Mouse (Mus musculus) heart, embryonic 14.5 days (tissue): Measurements from ENCODE around the gene Trove2. TPM values are rescaled to one million over a fixed set of nuclear protein-coding genes. Genes with fewer than 3 reads are reported as not detected.

ENCODE experiments used
- ATAC-seq: fragments of 200-750 bp; cut with Nextera tagmentation; 2 replicates; pipeline ENCODE4 v1.8.0; 2017; ENCODE audit warnings: low read depth, moderate TSS enrichment; ENCODE audit not compliant: insufficient number of reproducible peaks, insufficient read depth, low FRiP score
- H3K27ac ChIP-seq, 2 experiments: fragments of 200-500 bp in 1 of 2; fragments of 300-500 bp in 1 of 2; sonication (generic) in 1 of 2; replicated peaks in 1 of 2; 2 replicates each; pipeline ENCODE4 v1.5.1; 2012 to 2014; ENCODE audit warnings: low read depth in 2 of 2, low read length in 2 of 2, control low read depth in 1 of 2, mild to moderate bottlenecking in 1 of 2, mixed read lengths in 1 of 2; ENCODE audit not compliant: control insufficient read depth in 1 of 2, insufficient read depth in 1 of 2
- H3K27me3 ChIP-seq: fragments of 300-500 bp; sonication (generic); 2 replicates; pipeline ENCODE4 v1.6.1; 2014; ENCODE audit warnings: mild to moderate bottlenecking, low read length, control low read depth; ENCODE audit not compliant: control insufficient read depth, insufficient read depth
- H3K36me3 ChIP-seq: fragments of 300-500 bp; sonication (generic); 2 replicates; pipeline ENCODE4 v1.6.1; 2014; ENCODE audit warnings: mild to moderate bottlenecking, control low read depth, low read length, mixed read lengths; ENCODE audit not compliant: control insufficient read depth, insufficient read depth
- H3K4me1 ChIP-seq, 2 experiments: fragments of 200-500 bp in 1 of 2; fragments of 300-500 bp in 1 of 2; sonication (generic) in 1 of 2; 2 replicates each; pipeline ENCODE4 v1.6.1; 2012 to 2014; ENCODE audit warnings: low read length in 2 of 2, control low read depth in 1 of 2, mixed read lengths in 1 of 2; ENCODE audit not compliant: control insufficient read depth in 2 of 2, insufficient read depth in 2 of 2
- H3K4me2 ChIP-seq: fragments of 300-500 bp; sonication (generic); 2 replicates; pipeline ENCODE4 v1.6.1; 2014; ENCODE audit warnings: mild to moderate bottlenecking, low read length
- H3K4me3 ChIP-seq, 2 experiments: fragments of 200-500 bp in 1 of 2; fragments of 300-500 bp in 1 of 2; sonication (generic) in 1 of 2; 2 replicates each; pipeline ENCODE4 v1.5.1; 2012 to 2014; ENCODE audit warnings: low read length in 2 of 2, mild to moderate bottlenecking in 2 of 2, control low read depth in 1 of 2, low read depth in 1 of 2, moderate library complexity in 1 of 2; ENCODE audit not compliant: control insufficient read depth in 1 of 2, insufficient read depth in 1 of 2
- H3K9ac ChIP-seq: fragments of 300-500 bp; sonication (generic); 2 replicates; pipeline ENCODE4 v1.6.1; 2014; ENCODE audit warnings: mild to moderate bottlenecking, low read length
- H3K9me3 ChIP-seq: fragments of 300-500 bp; sonication (generic); 2 replicates; pipeline ENCODE4 v1.6.1; 2016; ENCODE audit warnings: low read length, control low read depth; ENCODE audit not compliant: control insufficient read depth
- WGBS: fragments of 180-500 bp; shearing (Covaris S2); extraction: QIAGEN DNeasy Blood & Tissue Kit; methylation state at CpG from one replicate; pipeline ENCODE4 v1.1.7; 2014; 5-methylcytosine and 5-hydroxymethylcytosine counted together
- polyA plus RNA-seq: library from polyadenylated mRNA; unstranded; fragments of >200 nt; fragmentation: Nextera tagmentation; extraction: Ambion mirVana; gene quantifications from 2 replicates; pipeline ENCODE4 v1.2.1, GENCODE M21; 2014

Trove2 gene
- polyA plus RNA-seq, 1 experiment from 2014 or later, result 16.3 TPM

DNA sequence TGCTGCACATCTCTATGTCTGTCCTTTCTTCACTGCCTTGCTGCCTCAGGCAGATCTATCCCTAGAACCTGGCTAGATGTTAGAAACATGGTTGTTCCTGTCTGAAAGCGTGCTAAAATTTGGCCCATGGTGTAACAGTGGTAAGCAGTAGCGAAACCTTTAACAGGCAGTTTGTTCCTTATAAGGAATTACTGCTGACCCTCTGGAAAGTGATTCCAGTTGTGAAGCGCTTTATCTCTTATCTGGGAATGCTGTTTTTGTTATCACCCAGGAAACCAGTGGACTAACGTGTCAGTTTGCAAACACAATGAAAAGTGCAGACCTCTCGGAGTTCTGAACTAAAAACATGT is 66.3 kb downstream of the Trove2 start:
- Histone ChIP-seq H3K4me3 (no peak overlapping the region), H3K27me3 (no peaks in the 10 kb centered on the region), H3K4me2 (no peak overlapping the region), H3K4me1 (no peaks in the 10 kb centered on the region), H3K36me3 (no peaks in the 10 kb centered on the region), H3K27ac (no peak overlapping the region), H3K9ac (no peak overlapping the region), H3K9me3 (no peaks in the 10 kb centered on the region)
- no peak for ATAC-seq
- WGBS, result 24% methylated on average over 5 of the region's 5 CpGs

DNA sequence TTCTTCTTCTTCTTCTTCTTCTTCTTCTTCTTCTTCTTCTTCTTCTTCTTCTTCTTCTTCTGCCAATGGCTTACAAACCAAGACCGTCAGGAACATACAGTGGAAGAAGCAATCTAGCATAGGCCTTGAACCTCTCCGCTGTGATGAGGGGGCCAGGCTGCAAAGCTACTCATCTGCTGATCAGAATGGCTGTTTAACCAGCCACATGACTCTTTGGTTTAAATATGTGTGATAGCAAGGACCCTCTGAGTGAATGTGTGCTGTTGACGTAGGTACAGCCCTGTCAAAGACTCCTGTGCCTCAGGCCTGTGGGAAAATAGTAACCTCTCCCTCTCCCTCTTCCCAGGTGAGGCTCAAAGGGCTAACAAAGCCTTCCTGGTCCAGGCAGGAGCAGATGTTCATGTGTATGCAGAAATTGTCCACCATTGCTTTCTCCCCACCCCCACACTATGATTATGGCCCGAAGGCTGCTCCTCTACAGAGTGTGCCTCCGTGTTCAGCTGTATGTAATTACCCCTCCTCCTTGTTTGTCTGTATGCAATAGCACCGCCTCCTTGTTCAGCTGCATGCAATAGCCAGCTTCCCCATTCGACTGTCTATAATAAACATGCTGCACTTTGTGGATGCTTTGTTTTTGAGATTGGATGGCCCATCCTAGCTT is 66.8 kb downstream of the Trove2 start:
- no peak for ATAC-seq

DNA sequence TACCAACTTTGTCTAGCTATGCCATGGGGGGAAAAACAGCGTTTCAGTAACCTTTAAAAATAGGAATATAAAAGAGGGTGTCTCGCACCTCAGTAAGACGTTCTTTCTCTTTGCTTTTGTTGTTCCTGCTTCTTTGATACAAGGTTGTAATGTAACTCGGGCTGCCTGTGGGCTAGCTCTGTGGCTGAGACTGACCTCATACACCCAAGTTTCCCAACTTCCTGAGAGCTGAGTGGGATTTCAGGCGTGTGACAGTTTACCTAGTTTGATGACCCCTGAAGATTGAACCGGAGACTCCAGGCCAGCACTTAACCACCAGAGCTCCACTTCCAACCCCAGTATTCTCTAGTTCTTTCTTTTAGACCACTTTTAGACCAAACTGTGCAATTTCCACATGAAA is 68.5 kb downstream of the Trove2 start:
- no peak overlapping the region for H3K9ac ChIP-seq
- no peaks in the 10 kb centered on the region for H3K36me3 ChIP-seq
- H3K4me3 ChIP-seq, result no peak overlapping the region
- H3K27me3 ChIP-seq, result no peaks in the 10 kb centered on the region
- no peaks in the 10 kb centered on the region for H3K4me1 ChIP-seq
- H3K27ac ChIP-seq, result no peak overlapping the region
- H3K4me2 ChIP-seq, result no peak overlapping the region
- 75% methylated on average over 6 of the region's 6 CpGs for WGBS
- H3K9me3 ChIP-seq, result no peaks in the 10 kb centered on the region
- ATAC-seq, result no peak

More for the DNA sequence above, 66.8 kb downstream of the Trove2 start:
- 71% methylated on average over 7 of the region's 7 CpGs for WGBS
- H3K27ac ChIP-seq, result no peak overlapping the region
- H3K4me1 ChIP-seq, result no peaks in the 10 kb centered on the region
- no peak overlapping the region for H3K4me3 ChIP-seq
- H3K9ac ChIP-seq, result no peak overlapping the region
- H3K27me3 ChIP-seq, result no peaks in the 10 kb centered on the region
- no peaks in the 10 kb centered on the region for H3K36me3 ChIP-seq
- H3K9me3 ChIP-seq, result no peaks in the 10 kb centered on the region
- no peak overlapping the region for H3K4me2 ChIP-seq

DNA sequence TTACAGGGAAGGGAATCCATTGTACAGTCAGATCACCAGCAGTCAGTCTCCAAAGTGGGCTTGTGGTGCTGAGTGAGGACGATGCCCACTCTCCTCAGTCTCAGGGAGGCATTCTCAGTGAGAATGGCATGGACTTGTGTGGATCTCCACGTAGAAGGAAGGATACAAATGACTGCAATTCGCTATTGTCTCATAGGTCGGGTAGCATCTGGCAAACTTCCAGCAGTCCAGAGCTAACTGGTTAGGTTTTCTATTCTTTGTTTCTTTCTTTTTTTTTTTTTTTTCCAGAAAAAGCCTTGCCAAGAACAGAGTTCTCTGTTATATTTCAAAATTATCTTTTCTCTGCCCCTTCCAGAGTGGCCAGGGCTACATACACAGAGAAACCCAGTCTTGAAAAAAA is 69.9 kb downstream of the Trove2 start:
- H3K9me3 ChIP-seq, result no peaks in the 10 kb centered on the region
- no peaks in the 10 kb centered on the region for H3K27me3 ChIP-seq
- H3K4me3 ChIP-seq, result no peak overlapping the region
- 0 out of 4 replicates have a peak, but pooled peaks cover 0 to 3% of the 10 kb centered on the region in 2 experiments for H3K4me1 ChIP-seq
- H3K36me3 ChIP-seq, result no peaks in the 10 kb centered on the region
- no peak overlapping the region for H3K4me2 ChIP-seq
- WGBS, result 45% methylated on average over 4 of the region's 4 CpGs
- ATAC-seq, result no peak
- H3K9ac ChIP-seq, result no peak overlapping the region
- no peak overlapping the region for H3K27ac ChIP-seq

DNA sequence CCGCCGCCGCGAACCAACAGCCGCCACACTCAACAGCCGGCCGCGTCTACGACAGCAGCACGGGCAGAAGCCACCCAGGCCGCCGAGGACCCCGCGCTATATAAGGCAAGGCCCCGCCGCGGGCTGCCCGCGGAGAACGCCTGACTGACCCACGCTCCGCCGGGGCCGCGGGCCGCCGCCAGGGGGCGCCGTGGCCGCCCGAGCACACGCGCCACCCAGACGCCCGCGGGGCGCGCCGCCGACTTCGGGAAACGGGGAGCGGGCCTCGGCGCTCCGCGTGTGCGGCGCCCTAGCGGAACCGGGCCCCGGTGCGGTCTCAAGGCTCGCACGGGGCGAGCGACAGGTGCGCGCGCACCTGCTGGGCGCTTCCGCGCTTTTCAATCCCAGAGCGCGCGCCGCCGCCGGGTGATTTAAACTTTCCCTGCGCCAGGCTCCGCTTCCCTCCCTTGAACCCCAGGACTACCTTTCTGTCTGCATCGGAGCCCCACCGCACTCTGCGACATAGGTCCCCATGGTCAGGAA is 74.1 kb downstream of the Trove2 start, which contains the start of gene Cdc73:
Gene Cdc73, minus strand, starts transcription at position 153 of the 522 bp plus-strand sequence.
- under 1% methylated on average over 56 of the region's 74 CpGs for WGBS
- ATAC-seq, result peak; percentile 97
- Histone ChIP-seq H3K4me3 (peak within 1 kb of the TSS; percentile 65 to 93), H3K27me3 (no peaks in the 10 kb centered on the region), H3K4me2 (peak within 1 kb of the TSS; percentile 87), H3K9ac (peak within 1 kb of the TSS; percentile 90), H3K36me3 (peaks cover 8% of the 10 kb centered on the region), H3K4me1 (peaks cover 0 to 17% of the 10 kb centered on the region in 2 experiments; a peak in 2 of 4 replicates), H3K27ac (peak within 1 kb of the TSS; percentile 90 to 97), H3K9me3 (no peaks in the 10 kb centered on the region)

DNA sequence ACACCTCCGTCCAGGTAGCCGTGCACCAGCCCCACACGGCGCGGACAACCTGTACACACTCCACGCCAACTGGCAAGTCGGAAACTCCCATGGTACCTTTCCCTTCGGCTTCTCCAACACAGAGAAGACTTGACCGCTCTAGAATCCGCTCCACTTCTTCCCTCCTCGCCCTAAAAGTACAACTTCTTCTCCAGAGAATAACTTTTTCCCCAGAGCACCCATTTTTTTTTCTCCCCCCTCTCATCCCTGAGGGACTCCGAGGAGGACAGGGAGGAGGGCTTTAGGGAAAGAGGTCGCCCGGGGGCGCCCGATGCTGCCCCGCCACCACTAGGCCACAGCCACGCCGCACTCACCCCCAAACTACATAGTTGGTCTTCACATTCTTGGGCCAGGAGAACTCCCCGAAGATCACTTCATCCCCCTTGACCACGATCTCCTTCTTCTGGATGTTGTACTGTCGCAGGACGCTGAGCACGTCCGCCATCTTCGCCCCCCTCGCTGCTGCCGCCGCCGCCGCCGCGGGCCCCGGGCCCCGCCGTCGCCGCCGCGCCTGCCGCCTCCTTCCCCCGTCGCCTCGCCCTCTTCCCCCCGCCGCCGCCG is 74.6 kb downstream of the Trove2 start:
- Histone ChIP-seq H3K9me3 (no peaks in the 10 kb centered on the region), H3K4me2 (peak overlapping the region; percentile 87), H3K4me3 (peak overlapping the region; percentile 65 to 93), H3K9ac (peak overlapping the region; percentile 90), H3K27me3 (no peaks in the 10 kb centered on the region), H3K4me1 (peaks cover 0 to 17% of the 10 kb centered on the region in 2 experiments; a peak in 2 of 4 replicates), H3K27ac (peak overlapping the region; percentile 90 to 97), H3K36me3 (peaks cover 13% of the 10 kb centered on the region)
- ATAC-seq, result peak; percentile 63
- under 1% methylated on average over 46 of the region's 48 CpGs for WGBS

DNA sequence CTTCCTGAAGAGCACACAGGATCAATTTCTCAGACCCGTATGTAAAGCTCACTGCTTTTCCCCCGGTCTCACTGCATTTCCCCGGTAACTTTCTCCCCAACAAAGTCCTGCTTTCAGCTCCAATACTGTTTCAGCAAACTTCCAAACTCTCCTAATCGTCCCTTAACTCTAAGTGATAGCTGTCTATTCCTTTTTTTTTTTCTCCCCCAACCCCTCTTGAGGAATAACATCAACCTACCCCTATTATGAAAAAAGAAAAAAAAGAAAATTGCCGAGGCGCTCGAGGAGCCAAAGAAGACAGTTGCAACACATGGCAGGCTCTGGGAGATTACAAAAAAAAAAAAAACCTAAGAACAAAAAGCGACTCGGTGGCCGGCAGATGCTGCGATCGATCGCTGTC is 75.1 kb downstream of the Trove2 start:
- Histone ChIP-seq H3K27me3 (no peaks in the 10 kb centered on the region), H3K4me3 (peak overlapping the region; percentile 65 to 93), H3K4me1 (peaks cover 0 to 17% of the 10 kb centered on the region in 2 experiments; a peak in 2 of 4 replicates), H3K9me3 (no peaks in the 10 kb centered on the region), H3K36me3 (peaks cover 17% of the 10 kb centered on the region), H3K27ac (peak overlapping the region; percentile 90 to 97), H3K4me2 (peak overlapping the region; percentile 87), H3K9ac (peak overlapping the region; percentile 90)
- no peak for ATAC-seq
- under 1% methylated on average over 13 of the region's 13 CpGs for WGBS
